Mouse (Mus musculus) limb, embryonic 11.5 days (tissue): Measurements from ENCODE around the gene Glg1. TPM values are rescaled to one million over a fixed set of nuclear protein-coding genes. Genes with fewer than 3 reads are reported as not detected.
"Not testable (repeated sequence)": the region's sequence is repeated elsewhere in the genome, so short reads cannot be mapped to it uniquely, and the experiment has no call there.

Experiments
- ATAC-seq: fragments of 200-750 bp; cut with Nextera tagmentation; 2 replicates; pipeline ENCODE4 v1.8.0; 2017; ENCODE audit warnings: low read depth; ENCODE audit not compliant: insufficient number of reproducible peaks, low FRiP score, low TSS enrichment
- DNase-seq: peaks from one replicate; pipeline ENCODE4 v3.0.0-alpha.2; 2015; ENCODE audit warnings: low spot score
- H3K27ac ChIP-seq: fragments of 300-500 bp; sonication (generic); replicated peaks from 2 replicates; pipeline ENCODE4 v1.5.1; 2014; ENCODE audit warnings: low read depth, mild to moderate bottlenecking, low read length
- H3K27me3 ChIP-seq: fragments of 300-500 bp; sonication (generic); 2 replicates; pipeline ENCODE4 v1.6.1; 2014; ENCODE audit warnings: mild to moderate bottlenecking, low read length, mixed read lengths; ENCODE audit not compliant: control insufficient read depth, insufficient read depth
- H3K36me3 ChIP-seq: fragments of 300-500 bp; sonication (generic); 2 replicates; pipeline ENCODE4 v1.6.1; 2014; ENCODE audit warnings: mild to moderate bottlenecking, low read length, moderate library complexity, mixed read lengths; ENCODE audit not compliant: control insufficient read depth, insufficient read depth
- H3K4me1 ChIP-seq: fragments of 300-500 bp; sonication (generic); 2 replicates; pipeline ENCODE4 v1.6.1; 2014; ENCODE audit warnings: low read length, mixed read lengths; ENCODE audit not compliant: control insufficient read depth, insufficient read depth
- H3K4me2 ChIP-seq: fragments of 300-500 bp; sonication (generic); 2 replicates; pipeline ENCODE4 v1.6.1; 2014; ENCODE audit warnings: low read depth, mild to moderate bottlenecking, moderate library complexity; ENCODE audit not compliant: severe bottlenecking
- H3K4me3 ChIP-seq: fragments of 300-500 bp; sonication (generic); 2 replicates; pipeline ENCODE4 v1.5.1; 2014; ENCODE audit warnings: low read depth, low read length
- H3K9ac ChIP-seq: fragments of 300-500 bp; sonication (generic); 2 replicates; pipeline ENCODE4 v1.6.1; 2014; ENCODE audit warnings: mild to moderate bottlenecking, low read length
- H3K9me3 ChIP-seq: fragments of 300-500 bp; sonication (generic); 2 replicates; pipeline ENCODE4 v1.6.1; 2016; ENCODE audit warnings: low read length; ENCODE audit not compliant: control insufficient read depth
- WGBS: fragments of 180-500 bp; shearing (Covaris S2); extraction: QIAGEN DNeasy Blood & Tissue Kit; methylation state at CpG from one replicate; pipeline ENCODE4 v1.1.7; 2014; 5-methylcytosine and 5-hydroxymethylcytosine counted together
- polyA plus RNA-seq: library from polyadenylated mRNA; unstranded; fragments of >200 nt; fragmentation: Nextera tagmentation; extraction: Ambion mirVana; gene quantifications from 2 replicates; pipeline ENCODE4 v1.2.1, GENCODE M21; 2014

The Glg1 gene
- polyA plus RNA-seq: 76.1 and 77.4 TPM in 2 replicates

- DNase-seq (peak; percentile 96), ATAC-seq (peak; percentile 93)
- Histone ChIP-seq H3K9me3 (no peaks in the 10 kb centered on the region), H3K9ac (peak within 1 kb of the TSS; percentile 97), H3K36me3 (no peaks in the 10 kb centered on the region), H3K27ac (peak within 1 kb of the TSS; percentile 97), H3K4me1 (no peaks in the 10 kb centered on the region), H3K27me3 (no peaks in the 10 kb centered on the region), H3K4me3 (peak within 1 kb of the TSS; percentile 90), H3K4me2 (peak within 1 kb of the TSS; percentile 26)
- under 1% methylated on average over 73 of the region's 76 CpGs for WGBS
These were observed at the start of gene Glg1 for GRCm38 (mm10) chr8:111258631-111259407. Glg1 (minus strand) TSS chr8:111259216.

GRCm38 (mm10) chr8:111305031-111305730 is 46.2 kb upstream of the Glg1 start:
- no peaks in the 10 kb centered on the region for H3K36me3 ChIP-seq
- no peaks in the 10 kb centered on the region for H3K27me3 ChIP-seq
- no peak overlapping the region for H3K27ac ChIP-seq
- no peaks in the 10 kb centered on the region for H3K9me3 ChIP-seq
- no peaks in the 10 kb centered on the region for H3K4me1 ChIP-seq
- no peak overlapping the region for H3K4me3 ChIP-seq
- 33% methylated on average over 5 of the region's 5 CpGs for WGBS
- no peak overlapping the region for H3K4me2 ChIP-seq
- DNase-seq: no peak
- no peak overlapping the region for H3K9ac ChIP-seq
- ATAC-seq: no peak

GRCm38 (mm10) chr8:111304359-111304758 is 45.3 kb upstream of the Glg1 start:
- Histone ChIP-seq H3K4me2 (no peak overlapping the region), H3K36me3 (no peaks in the 10 kb centered on the region), H3K9me3 (no peaks in the 10 kb centered on the region), H3K27ac (no peak overlapping the region), H3K4me3 (no peak overlapping the region), H3K27me3 (no peaks in the 10 kb centered on the region), H3K9ac (no peak overlapping the region), H3K4me1 (no peaks in the 10 kb centered on the region)
- ATAC-seq: no peak
- no peak for DNase-seq
- 92% methylated on average over 3 of the region's 3 CpGs for WGBS

DNA sequence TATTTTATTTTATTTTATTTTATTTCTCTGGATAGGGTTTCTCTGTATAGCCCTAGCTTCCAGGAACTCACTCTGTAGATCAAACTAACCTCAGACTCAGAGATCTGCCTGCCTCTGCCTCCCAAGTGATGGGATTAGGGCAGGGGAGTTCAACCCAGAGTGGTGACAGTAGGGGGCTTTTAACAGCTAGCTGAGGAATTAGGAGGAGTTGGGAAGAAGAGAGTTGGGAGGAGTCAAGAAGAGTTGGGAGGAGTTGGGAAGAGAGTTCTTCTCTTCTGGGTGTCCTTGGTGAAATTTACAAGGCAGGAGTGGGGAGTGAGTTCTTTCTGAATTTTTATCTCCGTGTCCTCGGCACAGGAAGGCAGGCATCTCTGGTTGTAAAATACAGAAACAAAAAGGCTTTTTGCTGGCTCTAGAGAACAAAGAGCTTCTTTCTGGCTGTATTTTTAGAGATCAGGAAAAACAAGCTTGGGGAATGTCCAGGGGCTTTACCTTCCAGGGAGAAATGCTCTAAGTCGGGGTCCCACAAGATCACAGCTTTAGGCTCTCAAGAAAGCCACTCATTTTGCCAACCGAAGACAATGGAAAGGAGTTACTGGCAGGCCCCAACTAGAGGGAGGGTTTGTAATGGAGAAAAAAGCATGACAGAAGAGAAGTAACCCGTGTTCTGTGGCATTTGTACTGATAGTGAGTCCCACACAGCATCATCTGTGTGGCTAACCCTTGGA is 44.2 kb upstream of the Glg1 start:
- H3K9me3 ChIP-seq, H3K4me1 ChIP-seq, H3K4me2 ChIP-seq, H3K36me3 ChIP-seq, DNase-seq, H3K27ac ChIP-seq, H3K27me3 ChIP-seq, H3K9ac ChIP-seq, ATAC-seq, H3K4me3 ChIP-seq: not testable (repeated sequence)
- 91% methylated on average over 5 of the region's 5 CpGs for WGBS

- Histone ChIP-seq H3K4me2 (peak overlapping the region; percentile 8; the same call in 1 of the 2 replicates), H3K9ac (no peak overlapping the region), H3K9me3 (no peaks in the 10 kb centered on the region), H3K27me3 (no peaks in the 10 kb centered on the region), H3K27ac (no peak overlapping the region), H3K4me3 (peak overlapping the region; percentile 75; the same call in 1 of the 2 replicates), H3K36me3 (no peaks in the 10 kb centered on the region; the same call in 1 of the 2 replicates), H3K4me1 (no peaks in the 10 kb centered on the region)
- no peak for DNase-seq
- WGBS: 68% methylated on average over 11 of the region's 11 CpGs
- no peak for ATAC-seq
These were observed 41.9 kb upstream of the Glg1 start for GRCm38 (mm10) chr8:111300597-111301546.

- H3K36me3 ChIP-seq: peaks cover 1% of the 10 kb centered on the region
- H3K9ac ChIP-seq: peak within 1 kb of the TSS; percentile 91
- no peaks in the 10 kb centered on the region for H3K27me3 ChIP-seq
- no peaks in the 10 kb centered on the region for H3K4me1 ChIP-seq
- H3K4me3 ChIP-seq: peak within 1 kb of the TSS; percentile 75
- ATAC-seq (peak; percentile 97), DNase-seq (peak; percentile 97)
- H3K4me2 ChIP-seq: peak within 1 kb of the TSS; percentile 51
- H3K9me3 ChIP-seq: no peaks in the 10 kb centered on the region
- whole genome bisulfite sequencing: under 1% methylated on average over 67 of the region's 67 CpGs
- peak within 1 kb of the TSS; percentile 92 for H3K27ac ChIP-seq
These were observed 41.0 kb upstream of the Glg1 start, which contains the start of gene Rfwd3 for GRCm38 (mm10) chr8:111299821-111300568. Rfwd3 (minus strand) TSS chr8:111300222.

GRCm38 (mm10) chr8:111299363-111299820 is 40.4 kb upstream of the Glg1 start:
- DNase-seq (peak; percentile 79), ATAC-seq (no peak)
- Histone ChIP-seq H3K4me1 (no peaks in the 10 kb centered on the region), H3K36me3 (peaks cover 5% of the 10 kb centered on the region), H3K4me3 (peak overlapping the region; percentile 75), H3K4me2 (peak overlapping the region; percentile 51), H3K9me3 (no peaks in the 10 kb centered on the region), H3K27ac (peak overlapping the region; percentile 92; the same call in 1 of the 2 replicates), H3K27me3 (no peaks in the 10 kb centered on the region), H3K9ac (peak overlapping the region; percentile 91)
- WGBS: under 1% methylated on average over 28 of the region's 28 CpGs
